Mouse (Mus musculus): ENCODE results near the gene Il11ra1. TPM values are rescaled to one million over a fixed set of nuclear protein-coding genes. Genes with fewer than 3 reads are reported as not detected.

The Il11ra1 gene
- polyA plus RNA-seq, 1 experiment = 3.3 TPM

DNA sequence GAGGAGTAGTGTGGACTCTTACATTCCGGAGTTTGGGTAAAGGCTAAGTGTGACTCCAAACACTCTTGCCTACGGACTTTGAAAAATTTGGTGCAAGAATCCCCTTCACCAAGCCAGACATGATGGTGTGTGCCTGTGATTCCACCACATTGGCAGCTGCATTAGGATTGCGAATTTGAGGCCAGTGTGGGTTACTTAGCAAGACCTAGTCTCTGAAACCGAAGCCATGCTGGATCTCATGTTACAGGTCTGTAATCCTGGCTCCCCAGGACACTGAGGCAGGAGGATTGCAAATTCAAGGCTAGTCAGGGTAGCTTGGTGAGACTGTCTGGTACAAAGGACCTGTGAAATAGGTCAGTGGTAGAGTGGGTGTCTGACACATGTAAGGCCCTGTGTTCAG lies 58.9 kb downstream of the Il11ra1 start:
- Histone ChIP-seq H3K4me3 (no peak overlapping the region), H3K4me2 (ENCODE audit: low read depth) (no peak overlapping the region), H3K79me2 (ENCODE audit: control insufficient read depth, insufficient read depth) (no peaks in the 10 kb centered on the region), H3ac (ENCODE audit: control insufficient read depth, insufficient read length) (no peak overlapping the region), H3K36me3 (ENCODE audit: control insufficient read depth, insufficient read depth) (no peaks in the 10 kb centered on the region), H3K27me3 (ENCODE audit: control insufficient read depth, insufficient read depth, insufficient read length) (peaks cover 10% of the 10 kb centered on the region)
- no peak for TF ChIP-seq REST (IDR thresholded peaks at IDR 0.05; ENCODE audit: insufficient read depth, insufficient read length)
- no peak for TF ChIP-seq SRF (IDR thresholded peaks at IDR 0.05; ENCODE audit: control insufficient read depth, insufficient read length, low read depth)
- no peak for TF ChIP-seq MYOD1 (IDR thresholded peaks at IDR 0.05; ENCODE audit: control insufficient read depth in 1 of 3, insufficient read length in 2 of 3, low read depth in 2 of 3)
- TF ChIP-seq TCF3 (IDR thresholded peaks at IDR 0.05; ENCODE audit: insufficient read length, low read depth) = no peak
- TF ChIP-seq E2F4 (IDR thresholded peaks at IDR 0.05; ENCODE audit: insufficient read depth) = no peak
- no peak for TF ChIP-seq TCF12 (IDR thresholded peaks at IDR 0.05; ENCODE audit: insufficient read depth, poor library complexity, severe bottlenecking)
- TF ChIP-seq CEBPB (IDR thresholded peaks at IDR 0.05; ENCODE audit: insufficient read depth, poor library complexity, severe bottlenecking) = no peak
- no peak for TF ChIP-seq POLR2AphosphoS2 (IDR thresholded peaks at IDR 0.05; ENCODE audit: insufficient read length, low read depth)
- TF ChIP-seq MAX (IDR thresholded peaks at IDR 0.05; ENCODE audit: low read depth) = no peak
- no peak for TF ChIP-seq POLR2A (IDR thresholded peaks at IDR 0.05; ENCODE audit: insufficient read length, low read depth)
- TF ChIP-seq USF1 (IDR thresholded peaks at IDR 0.05; ENCODE audit: low read depth) = no peak

DNA sequence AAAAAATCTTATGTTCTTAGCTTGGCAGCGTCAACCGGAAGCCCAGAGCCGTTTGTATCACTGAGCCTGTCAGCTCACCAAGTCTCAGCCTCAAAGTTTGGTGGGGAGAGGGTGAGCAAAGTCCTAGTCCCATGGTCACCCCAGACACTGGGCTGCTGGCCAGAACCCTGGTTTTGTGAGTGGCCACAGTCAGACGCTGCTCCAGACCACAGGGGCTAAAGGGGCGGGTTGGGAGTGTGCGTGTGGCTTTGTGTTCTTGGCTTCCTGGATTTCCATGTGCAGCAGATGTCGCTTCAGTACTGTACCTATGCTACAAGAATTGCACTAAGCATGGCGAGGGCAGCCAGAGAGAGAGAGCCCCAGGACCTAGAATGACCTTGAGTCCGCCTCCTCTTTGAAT lies 59.4 kb downstream of the Il11ra1 start:
- H3K4me2 ChIP-seq (ENCODE audit: low read depth) = no peak overlapping the region
- H3K4me3 ChIP-seq = no peak overlapping the region
- H3K36me3 ChIP-seq (ENCODE audit: control insufficient read depth, insufficient read depth) = no peaks in the 10 kb centered on the region
- TF ChIP-seq SRF (IDR thresholded peaks at IDR 0.05; ENCODE audit: control insufficient read depth, insufficient read length, low read depth) = no peak
- TF ChIP-seq USF1 (IDR thresholded peaks at IDR 0.05; ENCODE audit: low read depth) = no peak
- no peak for TF ChIP-seq MAX (IDR thresholded peaks at IDR 0.05; ENCODE audit: low read depth)
- TF ChIP-seq MYOG (IDR thresholded peaks at IDR 0.05; ENCODE audit: control insufficient read depth in 1 of 3, insufficient read depth in 1 of 3, insufficient read length in 2 of 3, low read depth in 2 of 3) = peak in 1 of 3 experiments; percentile 35
- TF ChIP-seq POLR2A (IDR thresholded peaks at IDR 0.05; ENCODE audit: insufficient read length, low read depth) = no peak
- peaks cover 10% of the 10 kb centered on the region for H3K27me3 ChIP-seq (ENCODE audit: control insufficient read depth, insufficient read depth, insufficient read length)
- H3K79me2 ChIP-seq (ENCODE audit: control insufficient read depth, insufficient read depth) = no peaks in the 10 kb centered on the region
- no peak overlapping the region for H3ac ChIP-seq (ENCODE audit: control insufficient read depth, insufficient read length)

DNA sequence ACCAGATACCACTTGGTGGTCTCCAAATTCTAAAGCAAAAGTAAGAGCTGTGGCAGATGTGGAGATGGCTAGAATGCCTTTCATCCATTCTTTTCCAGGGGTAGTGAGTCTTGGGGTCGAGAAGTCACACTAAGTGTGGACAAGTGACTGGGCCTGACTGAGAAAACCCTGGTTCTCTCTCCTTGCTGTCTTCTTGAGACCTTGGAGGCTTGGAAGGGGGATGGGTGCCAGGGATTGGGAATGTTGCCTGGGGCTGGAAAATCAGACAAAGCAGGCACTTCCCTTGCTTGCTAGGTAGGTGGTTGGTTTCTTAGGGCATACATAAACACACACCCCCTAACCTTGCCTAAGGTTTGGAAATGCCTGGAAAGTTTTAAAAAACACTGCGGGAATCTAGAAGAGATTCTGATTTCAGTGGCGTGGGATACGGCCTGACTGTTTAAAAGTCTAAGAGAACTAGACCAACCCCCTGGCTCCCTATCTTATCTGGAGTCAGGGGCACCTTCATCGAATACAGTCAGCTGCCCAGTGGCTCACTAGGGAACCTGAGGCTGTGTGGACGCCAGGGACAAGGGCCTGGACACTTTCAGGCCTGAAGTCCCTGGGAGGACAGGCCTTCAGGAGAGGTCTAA lies 60.0 kb downstream of the Il11ra1 start:
- Histone ChIP-seq H3K79me2 (ENCODE audit: control insufficient read depth, insufficient read depth) (no peaks in the 10 kb centered on the region), H3K4me2 (ENCODE audit: low read depth) (peak overlapping the region; percentile 10), H3K27me3 (ENCODE audit: control insufficient read depth, insufficient read depth, insufficient read length) (peaks cover 10% of the 10 kb centered on the region), H3K4me3 (no peak overlapping the region), H3ac (ENCODE audit: control insufficient read depth, insufficient read length) (no peak overlapping the region), H3K36me3 (ENCODE audit: control insufficient read depth, insufficient read depth) (no peaks in the 10 kb centered on the region)
- TF ChIP-seq POLR2A (IDR thresholded peaks at IDR 0.05; ENCODE audit: insufficient read length, low read depth) = no peak
- TF ChIP-seq MAX (IDR thresholded peaks at IDR 0.05; ENCODE audit: low read depth) = no peak
- no peak for TF ChIP-seq REST (IDR thresholded peaks at IDR 0.05; ENCODE audit: insufficient read depth, insufficient read length)
- no peak for TF ChIP-seq CEBPB (IDR thresholded peaks at IDR 0.05; ENCODE audit: insufficient read depth, poor library complexity, severe bottlenecking)
- TF ChIP-seq USF1 (IDR thresholded peaks at IDR 0.05; ENCODE audit: low read depth) = no peak

DNA sequence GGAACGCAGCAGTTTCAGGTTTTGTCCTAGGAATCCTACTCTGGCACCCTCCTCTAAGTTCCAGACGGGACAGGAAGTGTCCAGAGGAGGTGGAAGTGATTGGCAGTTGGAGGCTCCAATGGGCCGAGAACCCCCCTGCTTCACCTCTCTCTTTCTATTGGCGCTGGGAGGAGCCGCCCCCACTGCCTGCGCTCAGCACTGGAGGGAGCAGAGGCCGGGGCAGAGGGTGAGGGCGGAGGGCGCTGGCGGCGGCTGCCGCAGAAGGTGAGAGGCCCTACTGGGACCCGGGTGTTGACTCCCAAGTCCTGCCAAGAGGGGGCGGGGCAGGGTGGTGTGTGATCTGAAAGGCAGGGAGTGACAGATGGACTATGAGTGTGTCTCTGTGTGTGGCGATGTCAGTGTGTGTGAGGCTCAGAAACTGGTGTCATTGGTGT lies 60.5 kb downstream of the Il11ra1 start:
- H3K27me3 ChIP-seq (ENCODE audit: control insufficient read depth, insufficient read depth, insufficient read length) = peaks cover 10% of the 10 kb centered on the region
- H3K4me3 ChIP-seq = no peak overlapping the region
- no peak overlapping the region for H3ac ChIP-seq (ENCODE audit: control insufficient read depth, insufficient read length)
- peak overlapping the region; percentile 63 for H3K4me2 ChIP-seq (ENCODE audit: low read depth)
- no peaks in the 10 kb centered on the region for H3K36me3 ChIP-seq (ENCODE audit: control insufficient read depth, insufficient read depth)
- TF ChIP-seq MAX (IDR thresholded peaks at IDR 0.05; ENCODE audit: low read depth) = no peak
- no peaks in the 10 kb centered on the region for H3K79me2 ChIP-seq (ENCODE audit: control insufficient read depth, insufficient read depth)

DNA sequence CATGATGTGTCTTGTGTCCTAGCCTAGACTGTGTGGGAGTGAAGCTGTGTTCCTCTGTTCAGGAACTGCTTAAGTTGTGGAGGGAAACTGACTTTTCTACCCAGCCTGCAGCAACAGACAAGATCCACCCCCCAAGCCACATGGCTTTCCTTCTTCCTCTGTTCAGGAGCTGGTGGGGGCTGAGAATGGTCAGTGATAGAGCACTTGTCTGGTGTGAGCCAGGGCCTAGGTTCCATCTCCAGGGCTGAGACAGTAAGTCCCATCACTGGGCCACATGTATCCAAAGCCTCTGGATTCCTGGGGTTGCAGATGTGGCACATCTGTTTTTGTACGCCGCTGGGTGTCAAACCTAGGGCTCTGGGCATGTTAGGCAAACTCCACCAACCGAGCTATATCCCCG lies 61.1 kb downstream of the Il11ra1 start:
- Histone ChIP-seq H3K79me2 (ENCODE audit: control insufficient read depth, insufficient read depth) (no peaks in the 10 kb centered on the region), H3K4me2 (ENCODE audit: low read depth) (peak overlapping the region; percentile 63), H3K27me3 (ENCODE audit: control insufficient read depth, insufficient read depth, insufficient read length) (peaks cover 16% of the 10 kb centered on the region), H3K36me3 (ENCODE audit: control insufficient read depth, insufficient read depth) (no peaks in the 10 kb centered on the region), H3K4me3 (no peak overlapping the region), H3ac (ENCODE audit: control insufficient read depth, insufficient read length) (no peak overlapping the region)
- no peak for TF ChIP-seq MAX (IDR thresholded peaks at IDR 0.05; ENCODE audit: low read depth)

DNA sequence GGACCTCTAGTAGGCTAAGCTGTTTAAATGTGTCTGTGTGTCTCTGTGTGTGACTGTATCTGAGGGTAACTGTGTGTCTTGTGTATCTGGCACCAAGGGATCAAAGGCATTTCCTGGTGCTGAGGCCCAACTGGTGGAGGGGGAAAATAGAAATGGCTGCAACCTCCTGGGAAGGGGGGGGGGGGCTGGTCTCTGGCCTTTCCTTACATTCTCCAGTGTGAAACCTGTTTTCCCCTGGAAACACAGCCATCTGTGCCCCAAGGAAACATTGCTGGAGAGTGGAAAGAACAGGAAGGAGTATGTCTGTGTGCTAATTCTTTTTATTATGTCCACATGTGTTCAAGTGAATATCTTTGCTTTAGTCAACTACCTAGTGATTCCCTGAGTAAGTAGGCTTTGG lies 61.9 kb downstream of the Il11ra1 start:
- no peaks in the 10 kb centered on the region for H3K36me3 ChIP-seq (ENCODE audit: control insufficient read depth, insufficient read depth)
- no peak overlapping the region for H3K4me2 ChIP-seq (ENCODE audit: low read depth)
- H3ac ChIP-seq (ENCODE audit: control insufficient read depth, insufficient read length) = no peak overlapping the region
- TF ChIP-seq POLR2A (IDR thresholded peaks at IDR 0.05; ENCODE audit: insufficient read length, low read depth) = no peak
- no peak for TF ChIP-seq POLR2AphosphoS2 (IDR thresholded peaks at IDR 0.05; ENCODE audit: insufficient read length, low read depth)
- no peak for TF ChIP-seq TCF12 (IDR thresholded peaks at IDR 0.05; ENCODE audit: insufficient read depth, poor library complexity, severe bottlenecking)
- no peak for TF ChIP-seq MAX (IDR thresholded peaks at IDR 0.05; ENCODE audit: low read depth)
- no peak for TF ChIP-seq TCF3 (IDR thresholded peaks at IDR 0.05; ENCODE audit: insufficient read length, low read depth)
- TF ChIP-seq E2F4 (IDR thresholded peaks at IDR 0.05; ENCODE audit: insufficient read depth) = no peak
- no peak for TF ChIP-seq CEBPB (IDR thresholded peaks at IDR 0.05; ENCODE audit: insufficient read depth, poor library complexity, severe bottlenecking)
- TF ChIP-seq MYOD1 (IDR thresholded peaks at IDR 0.05; ENCODE audit: control insufficient read depth in 1 of 3, insufficient read length in 2 of 3, low read depth in 2 of 3) = no peak
- no peak for TF ChIP-seq SRF (IDR thresholded peaks at IDR 0.05; ENCODE audit: control insufficient read depth, insufficient read length, low read depth)
- TF ChIP-seq MYOG (IDR thresholded peaks at IDR 0.05; ENCODE audit: control insufficient read depth in 1 of 3, insufficient read depth in 1 of 3, insufficient read length in 2 of 3, low read depth in 2 of 3) = no peak
- no peak for TF ChIP-seq REST (IDR thresholded peaks at IDR 0.05; ENCODE audit: insufficient read depth, insufficient read length)
- no peak for TF ChIP-seq USF1 (IDR thresholded peaks at IDR 0.05; ENCODE audit: low read depth)
- H3K79me2 ChIP-seq (ENCODE audit: control insufficient read depth, insufficient read depth) = no peaks in the 10 kb centered on the region
- no peak overlapping the region for H3K4me3 ChIP-seq
- H3K27me3 ChIP-seq (ENCODE audit: control insufficient read depth, insufficient read depth, insufficient read length) = peaks cover 19% of the 10 kb centered on the region

All from myocyte (in vitro differentiated cells).